ENCODE assay signal across 8 mouse cellular contexts in the genomic region with DNA sequence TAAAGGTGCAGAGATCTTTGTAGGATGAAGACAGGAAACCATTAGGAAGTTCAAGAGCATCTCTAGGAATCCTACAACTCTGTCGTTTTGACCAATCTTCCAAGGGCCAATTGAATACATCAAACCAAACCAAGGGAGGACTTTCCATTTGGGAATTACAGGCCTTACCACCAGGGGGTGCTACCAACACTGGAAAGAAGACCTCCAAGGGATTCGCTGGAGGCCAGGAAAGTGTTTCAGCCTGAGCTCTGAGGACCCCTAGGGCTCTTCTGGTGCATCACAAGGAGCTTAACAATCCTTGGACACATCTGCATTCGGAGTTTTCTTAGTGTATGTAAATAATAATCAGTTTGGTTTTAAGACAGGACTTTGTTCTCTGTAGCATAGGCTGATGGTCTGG. TPM values are rescaled to one million over a fixed set of nuclear protein-coding genes. Genes with fewer than 3 reads are reported as not detected.
DNase-seq lines count a peak whose midpoint lies in the region; ATAC-seq and TF ChIP-seq lines count a peak whose summit lies in the region.

No protein-coding gene starts in this region.

- TF ChIP-seq POLR2A in olfactory bulb, adult 2 months (IDR thresholded peaks at IDR 0.05; ENCODE audit: insufficient read depth, low read depth, low read length), result no peak

- H3K4me3 ChIP-seq in intestine, embryonic 14.5 days (ENCODE audit: low read depth, low read length), result no peak overlapping the region
- no peak overlapping the region for H3K4me3 ChIP-seq in intestine, embryonic 16.5 days (ENCODE audit: low read length)
- H3K4me3 ChIP-seq in olfactory bulb, adult 2 months (ENCODE audit: insufficient read depth, low read depth, low read length), result no peak overlapping the region

- intact Hi-C loops in heart, postnatal 10 days (cut with DNase I), result loop anchor here (1.0 to 5.0 kb wide), 4 partner anchors 22 to 294 kb away; no protein-coding TSS in a partner anchor

- no peak overlapping the region for H3K9ac ChIP-seq in intestine, embryonic 14.5 days (ENCODE audit: low read length)
- H3K9ac ChIP-seq in intestine, embryonic 16.5 days (ENCODE audit: low read depth, low read length), result no peak overlapping the region

- no peaks in the 10 kb centered on the region for H3K36me3 ChIP-seq in intestine, embryonic 14.5 days (ENCODE audit: control insufficient read depth, insufficient read depth, low read length)
- no peaks in the 10 kb centered on the region for H3K36me3 ChIP-seq in intestine, embryonic 16.5 days (ENCODE audit: control insufficient read depth, insufficient read depth, low read length)

- WGBS in intestine, embryonic 14.5 days, result 24% methylated on average over 3 of the region's 3 CpGs
- WGBS in intestine, embryonic 16.5 days, result 15% methylated on average over 3 of the region's 3 CpGs
- 11% methylated on average over 3 of the region's 3 CpGs for whole genome bisulfite sequencing in olfactory bulb, adult 2 months

- H3K27ac ChIP-seq in intestine, embryonic 14.5 days (ENCODE audit: low read depth), result no peak overlapping the region
- no peak overlapping the region for H3K27ac ChIP-seq in intestine, embryonic 16.5 days (ENCODE audit: low read length)
- no peak overlapping the region for H3K27ac ChIP-seq in olfactory bulb, adult 2 months (ENCODE audit: insufficient read depth, low read depth, low read length)

- DNase-seq in intestine, embryonic 14.5 days (ENCODE audit: low spot score), result peak; percentile 84
- peak; percentile 88 for DNase-seq in adrenal gland, adult 2 months
- DNase-seq in embryo, embryonic 11 days, result peak; percentile 89
- peak; percentile 91 to 96 for DNase-seq in heart, postnatal 10 days
- DNase-seq in left cerebral cortex, adult 9 months (ENCODE audit: low spot score in 2 of 2), result peak; percentile 65 to 94
- peak; percentile 28 to 53 for DNase-seq in thymus, adult 18-20 months

- H3K4me1 ChIP-seq in intestine, embryonic 14.5 days (replicated peaks; ENCODE audit: control insufficient read depth, insufficient read depth, low read length), result peaks cover 3% of the 10 kb centered on the region; the same call in 1 of the 2 replicates
- peaks cover 7% of the 10 kb centered on the region; the same call in 1 of the 2 replicates for H3K4me1 ChIP-seq in intestine, embryonic 16.5 days (ENCODE audit: control insufficient read depth, insufficient read depth, low read length)
- H3K4me1 ChIP-seq in olfactory bulb, adult 2 months (ENCODE audit: control insufficient read depth, insufficient read depth, low read length), result peaks cover 3% of the 10 kb centered on the region; the same call in 1 of the 2 replicates

- ATAC-seq in intestine, embryonic 14.5 days (replicated peaks; ENCODE audit: low FRiP score, low TSS enrichment, low read depth), result no peak
- ATAC-seq in intestine, embryonic 16.5 days, result no peak

- no peak overlapping the region for H3K4me2 ChIP-seq in intestine, embryonic 14.5 days (ENCODE audit: low read length)
- H3K4me2 ChIP-seq in intestine, embryonic 16.5 days (ENCODE audit: low read depth, low read length), result no peak overlapping the region

- no peaks in the 10 kb centered on the region for H3K9me3 ChIP-seq in intestine, embryonic 14.5 days (ENCODE audit: control insufficient read depth, low read length)
- H3K9me3 ChIP-seq in intestine, embryonic 16.5 days (ENCODE audit: control insufficient read depth, low read length), result no peaks in the 10 kb centered on the region

- no peaks in the 10 kb centered on the region for H3K27me3 ChIP-seq in intestine, embryonic 14.5 days (replicated peaks; ENCODE audit: control insufficient read depth, insufficient read depth, low read length)
- no peaks in the 10 kb centered on the region for H3K27me3 ChIP-seq in intestine, embryonic 16.5 days (replicated peaks; ENCODE audit: control insufficient read depth, insufficient read depth, low read length)

- TF ChIP-seq CTCF in olfactory bulb, adult 2 months (IDR thresholded peaks at IDR 0.05; ENCODE audit: insufficient read depth, low read depth, low read length), result peak; percentile 67

RNA-seq across cellular contexts. Expression of gene Nptn, which starts 3.4 kb away (rescaled TPM):
- 129 and 131 TPM in 2 replicates for polyA plus RNA-seq in intestine, embryonic 14.5 days (2014; fragmentation: Nextera tagmentation; extraction: Ambion mirVana)
- 118 and 122 TPM in 2 replicates for polyA plus RNA-seq in intestine, embryonic 16.5 days (2015; fragmentation: Nextera tagmentation; extraction: Ambion mirVana)
- total RNA-seq in adrenal gland, adult 2 months (2021), result 100 to 1,000 TPM; 200 to 247 TPM
- polyA plus RNA-seq in adrenal gland, adult 2 months (2012; rRNA removed), result 204 and 227 TPM in 2 replicates
- 100 to 1,000 TPM; 186 to 201 TPM for total RNA-seq in heart, postnatal 10 days (2021)
- polyA plus RNA-seq in olfactory bulb, adult 2 months (2012; ENCODE audit: insufficient read depth, insufficient read length, low replicate concordance, missing spikeins), result 425 and 1,354 TPM in 2 replicates

RNA-seq across cellular contexts. Expression of gene Cd276, which starts 23.4 kb away (rescaled TPM):
- polyA plus RNA-seq in intestine, embryonic 14.5 days (2014; fragmentation: Nextera tagmentation; extraction: Ambion mirVana), result 35.6 and 37.5 TPM in 2 replicates
- polyA plus RNA-seq in intestine, embryonic 16.5 days (2015; fragmentation: Nextera tagmentation; extraction: Ambion mirVana), result 17.9 and 18.1 TPM in 2 replicates
- total RNA-seq in adrenal gland, adult 2 months (2021), result 10 to 100 TPM; 11.0 to 12.3 TPM
- 7.2 and 9.5 TPM in 2 replicates for polyA plus RNA-seq in adrenal gland, adult 2 months (2012; rRNA removed)
- 10 to 100 TPM; 29.8 to 30.6 TPM for total RNA-seq in heart, postnatal 10 days (2021)
- polyA plus RNA-seq in olfactory bulb, adult 2 months (2012; ENCODE audit: insufficient read depth, insufficient read length, low replicate concordance, missing spikeins), result not detected in 2 replicates

Comparison
In these comparisons a context has a peak if more than half of its experiments do, and no peak if none do; other contexts are left out.
1. DNase-seq: peak in every context shown above with its lines; median percentile 94 in heart, postnatal 10 days; 89 in embryo, embryonic 11 days; 88 in adrenal gland, adult 2 months; 84 in intestine, embryonic 14.5 days; 80 in left cerebral cortex, adult 9 months; 40 in thymus, adult 18-20 months.